Mouse (Mus musculus) CH12.LX (cell line): ENCODE data around the gene Sdhb.

Experiments
- CTCF ChIP-seq, 2 experiments: IDR thresholded peaks in 1 of 2; conservative IDR thresholded peaks in 1 of 2; 2 replicates each; pipeline ENCODE4 v1.5.1; 2011 to 2012; ENCODE audit warnings: low read depth in 2 of 2, low read length in 2 of 2, improper control_type of control experiment in 1 of 2, inconsistent platforms in 1 of 2, mild to moderate bottlenecking in 1 of 2, moderate library complexity in 1 of 2
- ELF1 ChIP-seq: IDR thresholded peaks from 2 replicates; pipeline ENCODE4 v1.6.1; 2014; ENCODE audit warnings: low read depth, mild to moderate bottlenecking, inconsistent platforms, low read length, improper control_type of control experiment
- GABPA ChIP-seq: IDR thresholded peaks from 2 replicates; pipeline ENCODE4 v1.6.1; 2012; ENCODE audit warnings: low read depth, low read length, improper control_type of control experiment, inconsistent platforms; ENCODE audit not compliant: insufficient replicate concordance
- NRF1 ChIP-seq: IDR thresholded peaks from 2 replicates; pipeline ENCODE4 v1.6.1; 2014; ENCODE audit warnings: low read depth, mild to moderate bottlenecking, inconsistent platforms, low read length, improper control_type of control experiment, moderate library complexity
- USF1 ChIP-seq: IDR thresholded peaks from 2 replicates; pipeline ENCODE4 v1.6.1; 2014; ENCODE audit warnings: low read depth, mild to moderate bottlenecking, inconsistent platforms, low read length, improper control_type of control experiment

DNA sequence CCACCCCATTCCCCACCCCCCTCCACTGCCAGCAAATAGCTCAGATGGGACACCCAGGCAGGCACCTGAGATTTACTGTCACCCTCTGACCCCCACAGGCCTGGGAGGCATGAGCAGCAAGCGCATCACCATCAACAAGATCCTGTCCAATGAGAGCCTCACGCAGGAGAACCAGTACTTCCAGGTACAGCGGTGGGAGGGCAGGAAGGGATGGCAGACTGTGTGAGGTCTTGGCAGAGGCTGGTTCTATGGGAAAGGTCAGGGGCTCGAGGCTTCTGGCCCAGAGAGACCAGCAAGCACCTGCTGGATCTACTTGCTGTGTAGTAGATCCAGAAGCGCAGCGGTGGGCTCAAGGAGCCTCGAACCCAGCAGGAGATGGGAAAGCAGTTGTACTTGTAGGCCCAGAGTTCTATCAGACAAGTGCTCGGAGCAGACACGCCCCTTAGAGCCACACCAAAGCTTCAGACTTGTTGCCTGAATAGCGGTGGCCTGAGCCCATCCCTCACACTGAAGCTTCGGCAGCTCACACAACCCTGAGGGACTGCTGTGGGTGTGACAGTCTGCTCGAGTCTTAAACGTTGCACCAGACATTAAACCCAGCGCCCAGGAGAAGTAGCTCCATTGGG, 14.3 kb upstream of the Sdhb start:
- no peak for TF ChIP-seq CTCF (conservative IDR thresholded peaks at IDR 0.05 in 1 of 2, IDR thresholded peaks at IDR 0.05 in 1 of 2; ENCODE audit: low read depth in 2 of 2, low read length in 2 of 2)
- no peak for TF ChIP-seq ELF1
- TF ChIP-seq GABPA = no peak
- TF ChIP-seq NRF1 = no peak
- no peak for TF ChIP-seq USF1
